Mouse (Mus musculus) liver, postnatal 0 days (tissue): ENCODE measurements around the gene Mettl26. TPM values are rescaled to one million over a fixed set of nuclear protein-coding genes. Genes with fewer than 3 reads are reported as not detected.
A peak's percentile ranks its signal among the peaks of the same experiment; 100 is the strongest.

ENCODE experiments used
- ATAC-seq: fragments of 200-750 bp; cut with Nextera tagmentation; 2 replicates; pipeline ENCODE4 v1.8.0; 2017; ENCODE audit warnings: mild to moderate bottlenecking, moderate library complexity
- DNase-seq: peaks from one replicate; pipeline ENCODE4 v3.0.0-alpha.2; 2016
- H3K27ac ChIP-seq: fragments of 300-500 bp; sonication (generic); 2 replicates; pipeline ENCODE4 v1.5.1; 2014; ENCODE audit warnings: antibody characterized with exemption, moderate library complexity, mild to moderate bottlenecking, low read depth
- H3K27me3 ChIP-seq: fragments of 300-500 bp; sonication (generic); 2 replicates; pipeline ENCODE4 v1.6.1; 2014; ENCODE audit warnings: low read length, control low read depth, mixed read lengths; ENCODE audit not compliant: insufficient read depth
- H3K36me3 ChIP-seq: fragments of 300-500 bp; sonication (generic); replicated peaks from 2 replicates; pipeline ENCODE4 v1.6.1; 2014; ENCODE audit warnings: mild to moderate bottlenecking, control low read depth, low read length, moderate library complexity, mixed read lengths; ENCODE audit not compliant: insufficient read depth
- H3K4me1 ChIP-seq: fragments of 300-500 bp; sonication (generic); 2 replicates; pipeline ENCODE4 v1.6.1; 2014; ENCODE audit warnings: antibody characterized with exemption, mild to moderate bottlenecking, control low read depth; ENCODE audit not compliant: insufficient read depth
- H3K4me2 ChIP-seq: fragments of 300-500 bp; sonication (generic); 2 replicates; pipeline ENCODE4 v1.6.1; 2014; ENCODE audit warnings: low read depth, mild to moderate bottlenecking, low read length, moderate library complexity, mixed read lengths
- H3K4me3 ChIP-seq: fragments of 300-500 bp; sonication (generic); 2 replicates; pipeline ENCODE4 v1.5.1; 2014; ENCODE audit warnings: low read depth, low read length
- H3K9ac ChIP-seq: fragments of 300-500 bp; sonication (generic); replicated peaks from 2 replicates; pipeline ENCODE4 v1.6.1; 2014; ENCODE audit warnings: mild to moderate bottlenecking, moderate library complexity
- H3K9me3 ChIP-seq: fragments of 300-500 bp; sonication (generic); 2 replicates; pipeline ENCODE4 v1.6.1; 2016; ENCODE audit warnings: mild to moderate bottlenecking, control low read depth, low read length, mixed read lengths
- CTCF ChIP-seq: sonication (generic); IDR thresholded peaks from 2 replicates; pipeline ENCODE4 v1.5.1; 2016; ENCODE audit warnings: antibody characterized with exemption, low read depth
- EP300 ChIP-seq: IDR thresholded peaks from 2 replicates; pipeline ENCODE4 v1.6.1; 2016; ENCODE audit warnings: antibody characterized with exemption, low read depth, mild to moderate bottlenecking
- WGBS: fragments of 180-500 bp; shearing (Covaris S2); extraction: QIAGEN DNeasy Blood & Tissue Kit; methylation state at CpG from one replicate; pipeline ENCODE4 v1.1.7; 2014; ENCODE audit not compliant: insufficient replicate concordance; 5-methylcytosine and 5-hydroxymethylcytosine counted together
- polyA plus RNA-seq: library from polyadenylated mRNA; unstranded; fragments of >200 nt; fragmentation: Nextera tagmentation; extraction: Ambion mirVana; gene quantifications from 2 replicates; pipeline ENCODE4 v1.2.1, GENCODE M21; 2015

Mettl26 gene
- polyA plus RNA-seq, 1 experiment from 2014 or later = 72.5 TPM

GRCm38 (mm10) chr17:25916931-25917647 is 42.2 kb downstream of the Mettl26 start:
- ATAC-seq (no peak), DNase-seq (no peak)
- Histone ChIP-seq H3K9me3 (no peaks in the 10 kb centered on the region), H3K4me2 (no peak overlapping the region), H3K9ac (no peak overlapping the region), H3K36me3 (no peaks in the 10 kb centered on the region), H3K27ac (no peak overlapping the region), H3K27me3 (no peaks in the 10 kb centered on the region), H3K4me3 (no peak overlapping the region), H3K4me1 (peaks cover 43% of the 10 kb centered on the region)
- 70% methylated on average over 8 of the region's 8 CpGs for WGBS
- TF ChIP-seq CTCF = no peak
- TF ChIP-seq EP300 = no peak

DNA sequence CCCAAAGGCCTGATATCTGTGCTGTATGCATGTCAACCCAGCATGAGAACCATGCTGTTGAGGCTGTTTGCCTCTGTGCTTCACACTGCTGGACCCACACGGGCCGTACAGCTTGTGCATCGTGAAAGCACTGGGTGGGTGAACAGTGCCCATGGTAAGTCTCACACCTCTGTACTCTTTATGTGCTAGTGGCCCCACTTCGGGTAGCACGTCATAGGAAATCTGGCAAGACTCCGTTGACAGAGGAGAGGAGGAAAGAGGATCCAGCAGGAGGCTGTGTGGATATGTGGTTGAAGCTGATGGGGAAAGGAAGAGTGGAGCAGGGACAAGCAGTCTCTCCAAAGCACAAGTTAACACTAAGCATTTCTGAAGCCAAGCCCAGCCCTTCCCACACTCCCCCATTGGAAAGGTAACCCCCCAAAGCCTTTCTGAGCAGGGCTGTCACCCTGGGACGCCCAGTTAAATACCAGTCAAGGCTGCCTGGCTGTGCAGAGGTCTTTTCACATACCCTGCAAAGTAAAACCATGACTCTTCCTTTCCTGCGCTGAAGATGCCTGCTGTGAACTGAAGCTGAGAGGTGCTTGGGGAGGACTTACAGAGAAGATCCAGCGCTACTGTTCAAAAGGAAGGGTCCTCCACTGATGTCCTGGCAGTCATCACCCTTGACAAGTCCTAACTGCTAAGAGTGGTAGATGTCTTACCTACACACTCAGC is 43.3 kb downstream of the Mettl26 start:
- TF ChIP-seq CTCF = no peak
- no peak for TF ChIP-seq EP300
- peaks cover 42% of the 10 kb centered on the region for H3K4me1 ChIP-seq
- peak overlapping the region; percentile 81 for H3K9ac ChIP-seq
- peak overlapping the region; percentile 97 for H3K4me2 ChIP-seq
- H3K36me3 ChIP-seq = no peaks in the 10 kb centered on the region
- DNase-seq (no peak), ATAC-seq (no peak)
- no peaks in the 10 kb centered on the region for H3K27me3 ChIP-seq
- H3K4me3 ChIP-seq = peak overlapping the region; percentile 79
- H3K27ac ChIP-seq = no peak overlapping the region
- H3K9me3 ChIP-seq = no peaks in the 10 kb centered on the region
- 79% methylated on average over 9 of the region's 9 CpGs for WGBS

DNA sequence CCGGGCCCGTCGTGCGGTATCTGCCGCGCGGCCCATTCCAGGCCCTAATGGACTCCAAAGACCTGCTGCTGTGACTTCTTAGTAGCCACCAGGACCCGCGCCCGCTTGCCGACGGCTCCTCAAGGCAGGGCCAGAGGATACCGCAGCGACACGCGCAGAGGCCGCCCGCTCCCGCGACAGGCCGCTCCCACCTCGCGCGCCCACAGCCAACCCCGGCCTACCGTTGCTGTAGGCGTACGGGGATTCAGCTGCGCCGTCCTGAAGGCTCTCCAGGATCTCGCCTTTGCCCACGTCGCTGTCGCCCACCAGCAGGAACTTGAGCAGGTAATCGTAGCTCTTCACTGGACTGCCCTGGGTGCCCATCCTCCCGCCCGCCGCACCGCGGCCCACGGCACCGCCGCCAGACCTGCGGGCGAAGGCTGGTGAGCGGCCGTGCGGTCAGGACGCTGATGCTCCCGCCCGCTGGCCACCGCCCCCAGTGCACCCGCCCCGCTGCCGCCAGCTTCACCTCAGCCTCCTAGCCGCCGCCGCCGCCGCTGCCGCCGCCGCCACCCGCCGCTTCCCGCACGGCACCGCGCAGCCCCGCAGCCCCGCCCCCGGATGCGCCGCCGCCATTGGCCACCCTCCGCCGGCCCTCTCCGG is 44.4 kb downstream of the Mettl26 start, which contains the start of gene Rab40c:
Rab40c (minus strand) TSS at position 584 of the 642 bp plus-strand sequence.
- ATAC-seq (peak; percentile 5; the same call in 1 of the 2 replicates), DNase-seq (peak; percentile 74)
- Histone ChIP-seq H3K4me3 (peak within 1 kb of the TSS; percentile 79), H3K36me3 (no peaks in the 10 kb centered on the region), H3K4me2 (peak within 1 kb of the TSS; percentile 97), H3K9me3 (no peaks in the 10 kb centered on the region), H3K9ac (peak within 1 kb of the TSS; percentile 81), H3K27ac (peak within 1 kb of the TSS; percentile 99), H3K27me3 (no peaks in the 10 kb centered on the region), H3K4me1 (peaks cover 31% of the 10 kb centered on the region)
- no peak for TF ChIP-seq CTCF
- no peak for TF ChIP-seq EP300
- WGBS = under 1% methylated on average over 60 of the region's 78 CpGs

- peaks cover 26% of the 10 kb centered on the region for H3K4me1 ChIP-seq
- H3K27ac ChIP-seq = peak overlapping the region; percentile 99
- no peaks in the 10 kb centered on the region for H3K9me3 ChIP-seq
- H3K9ac ChIP-seq = peak overlapping the region; percentile 76
- no peaks in the 10 kb centered on the region for H3K27me3 ChIP-seq
- under 1% methylated on average over 39 of the region's 40 CpGs for WGBS
- DNase-seq (peak; percentile 100), ATAC-seq (peak; percentile 92)
- H3K36me3 ChIP-seq = peaks cover under 1% of the 10 kb centered on the region; the same call in 1 of the 2 replicates
- peak; percentile 11; the same call in 1 of the 2 replicates for TF ChIP-seq CTCF
- TF ChIP-seq EP300 = no peak
- H3K4me2 ChIP-seq = peak overlapping the region; percentile 97
- H3K4me3 ChIP-seq = peak overlapping the region; percentile 79
Measured at GRCm38 (mm10) chr17:25919786-25920642, 45.1 kb downstream of the Mettl26 start.

DNA sequence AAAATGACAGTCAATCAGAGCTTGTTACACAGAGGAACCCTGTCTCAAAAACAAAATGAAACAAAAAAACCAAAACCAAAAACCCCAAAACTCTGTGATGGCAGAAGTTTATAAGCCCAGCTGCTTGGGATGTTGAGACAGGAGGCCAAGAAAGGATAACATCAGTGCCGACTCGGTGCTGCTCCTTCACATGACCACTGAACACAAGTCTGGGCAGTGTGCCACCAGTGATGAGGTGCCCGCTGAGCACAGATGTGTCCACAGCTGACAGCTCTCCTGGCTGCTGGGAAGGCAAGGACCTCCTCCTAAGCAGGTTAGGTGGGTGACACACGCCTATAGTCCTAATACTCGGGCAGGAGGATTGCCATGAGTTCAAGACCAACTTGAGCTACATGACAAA is 47.2 kb downstream of the Mettl26 start:
- 60% methylated on average over 5 of the region's 5 CpGs for WGBS
- DNase-seq = peak; percentile 50

More for the DNA sequence above, 47.2 kb downstream of the Mettl26 start:
- Histone ChIP-seq H3K27ac (no peak overlapping the region), H3K27me3 (no peaks in the 10 kb centered on the region), H3K9ac (no peak overlapping the region), H3K4me3 (no peak overlapping the region), H3K4me1 (peaks cover 24% of the 10 kb centered on the region), H3K9me3 (no peaks in the 10 kb centered on the region), H3K36me3 (peaks cover 22% of the 10 kb centered on the region), H3K4me2 (no peak overlapping the region)
- no peak for ATAC-seq
- TF ChIP-seq EP300 = no peak
- no peak for TF ChIP-seq CTCF
